Mouse (Mus musculus): Measurements from ENCODE around the gene Exog.

- TF ChIP-seq CTCF (IDR thresholded peaks at IDR 0.05; ENCODE audit: insufficient read depth, low read depth, low read length) (no peak), POLR2A (IDR thresholded peaks at IDR 0.05; ENCODE audit: insufficient read depth, low read depth, low read length) (no peak; the same call in 1 of the 2 replicates)
These were observed 42.2 kb upstream of the Exog start for GRCm38 (mm10) chr9:119402253-119403235.
